Mouse (Mus musculus) midbrain, embryonic 10.5 days (tissue): ENCODE data around the gene Tmem53. TPM values are rescaled to one million over a fixed set of nuclear protein-coding genes. Genes with fewer than 3 reads are reported as not detected.
A peak's percentile ranks its signal among the peaks of the same experiment; 100 is the strongest.

Experiments used
- DNase-seq: peaks from one replicate; pipeline ENCODE4 v3.0.0-alpha.2; 2017; ENCODE audit warnings: low spot score
- H3K27ac ChIP-seq: fragments of 300-500 bp; sonication (generic); replicated peaks from 2 replicates; pipeline ENCODE4 v1.5.1; 2016; ENCODE audit warnings: mild to moderate bottlenecking
- H3K27me3 ChIP-seq: fragments of 300-500 bp; sonication (generic); 2 replicates; pipeline ENCODE4 v1.6.1; 2016; ENCODE audit warnings: low read depth, mild to moderate bottlenecking; ENCODE audit not compliant: poor library complexity, severe bottlenecking
- H3K36me3 ChIP-seq: fragments of 300-500 bp; sonication (generic); 2 replicates; pipeline ENCODE4 v1.6.1; 2016; ENCODE audit warnings: mild to moderate bottlenecking, moderate library complexity
- H3K4me1 ChIP-seq: fragments of 300-500 bp; sonication (generic); 2 replicates; pipeline ENCODE4 v1.6.1; 2016
- H3K4me3 ChIP-seq: fragments of 300-500 bp; sonication (generic); 2 replicates; pipeline ENCODE4 v1.5.1; 2016; ENCODE audit warnings: mild to moderate bottlenecking, moderate library complexity
- H3K9me3 ChIP-seq: fragments of 300-500 bp; sonication (generic); replicated peaks from 2 replicates; pipeline ENCODE4 v1.6.1; 2016; ENCODE audit warnings: mild to moderate bottlenecking
- WGBS: fragments of 180-500 bp; shearing (Covaris S2); methylation state at CpG from one replicate; pipeline ENCODE4 v1.1.7; 2016; 5-methylcytosine and 5-hydroxymethylcytosine counted together
- polyA plus RNA-seq: library from polyadenylated mRNA; unstranded; fragments of >200 nt; fragmentation: Nextera tagmentation; extraction: Ambion mirVana; gene quantifications from 2 replicates; pipeline ENCODE4 v1.2.1, GENCODE M21; 2016

Tmem53 gene
- polyA plus RNA-seq, 1 experiment from 2014 or later: 8.2 TPM

GRCm38 (mm10) chr4:117313085-117313424, 61.3 kb downstream of the Tmem53 start:
- WGBS: 5% methylated on average over 4 of the region's 4 CpGs
- Histone ChIP-seq H3K27me3 (peaks cover 97% of the 10 kb centered on the region), H3K27ac (peak overlapping the region; percentile 4; the same call in 1 of the 2 replicates)

GRCm38 (mm10) chr4:117314849-117315500, 63.2 kb downstream of the Tmem53 start:
- Histone ChIP-seq H3K9me3 (no peaks in the 10 kb centered on the region), H3K4me1 (peaks cover 66% of the 10 kb centered on the region), H3K27me3 (peaks cover 100% of the 10 kb centered on the region), H3K27ac (peak overlapping the region; percentile 19; the same call in 1 of the 2 replicates), H3K36me3 (no peaks in the 10 kb centered on the region), H3K4me3 (no peak overlapping the region)
- 87% methylated on average over 16 of the region's 16 CpGs for WGBS
- DNase-seq: no peak

More at GRCm38 (mm10) chr4:117313085-117313424, 61.3 kb downstream of the Tmem53 start:
- no peaks in the 10 kb centered on the region; the same call in 1 of the 2 replicates for H3K9me3 ChIP-seq
- peak; percentile 53 for DNase-seq
- H3K4me3 ChIP-seq: peak overlapping the region; percentile 23
- H3K4me1 ChIP-seq: peaks cover 54% of the 10 kb centered on the region
- 0 out of 2 replicates have a peak, but pooled peaks cover 4% of the 10 kb centered on the region for H3K36me3 ChIP-seq

GRCm38 (mm10) chr4:117316800-117317199, 65.0 kb downstream of the Tmem53 start:
- Histone ChIP-seq H3K9me3 (no peaks in the 10 kb centered on the region), H3K4me3 (no peak overlapping the region), H3K36me3 (no peaks in the 10 kb centered on the region), H3K27ac (0 out of 2 replicates have a peak overlapping the region, but pooled peaks have one; percentile 5), H3K4me1 (peaks cover 63% of the 10 kb centered on the region), H3K27me3 (peaks cover 100% of the 10 kb centered on the region)
- 61% methylated on average over 6 of the region's 6 CpGs for WGBS
- no peak for DNase-seq

GRCm38 (mm10) chr4:117317701-117318190, 66.0 kb downstream of the Tmem53 start:
- Histone ChIP-seq H3K27ac (peak overlapping the region; percentile 46; the same call in 1 of the 2 replicates), H3K4me3 (no peak overlapping the region), H3K36me3 (no peaks in the 10 kb centered on the region), H3K4me1 (peaks cover 58% of the 10 kb centered on the region), H3K9me3 (no peaks in the 10 kb centered on the region), H3K27me3 (peaks cover 100% of the 10 kb centered on the region)
- WGBS: 32% methylated on average over 18 of the region's 18 CpGs
- no peak for DNase-seq

Other genes starting within 250 kb of the Tmem53 start
- 48.4 and 56.4 TPM in 2 replicates for gene Eif2b3, start 232.5 kb upstream of the Tmem53 start, polyA plus RNA-seq
- gene Ptch2, start 155.9 kb upstream of the Tmem53 start, polyA plus RNA-seq: 12.8 and 15.7 TPM in 2 replicates
- 4.4 and 5.4 TPM in 2 replicates for gene Btbd19, start 126.2 kb upstream of the Tmem53 start, polyA plus RNA-seq
- 0.14 TPM in 1 of 2 replicates, not detected in the other for gene Tctex1d4, start 125.2 kb upstream of the Tmem53 start, polyA plus RNA-seq
- 36.8 and 41.3 TPM in 2 replicates for gene Plk3, start 118.0 kb upstream of the Tmem53 start, polyA plus RNA-seq
- gene Rps8, start 95.7 kb upstream of the Tmem53 start, polyA plus RNA-seq: 691 and 830 TPM in 2 replicates
- 107 and 113 TPM in 2 replicates for gene Kif2c, start 69.3 kb upstream of the Tmem53 start, polyA plus RNA-seq
- gene Armh1, start 174 bp downstream of the Tmem53 start, polyA plus RNA-seq: 0.22 and 0.36 TPM in 2 replicates
- 102 and 111 TPM in 2 replicates for gene Rnf220, start 245.1 kb downstream of the Tmem53 start, polyA plus RNA-seq